Mouse (Mus musculus) heart, adult 18-20 months (tissue): Measurements from ENCODE around the gene Tlr6. TPM values are rescaled to one million over a fixed set of nuclear protein-coding genes. Genes with fewer than 3 reads are reported as not detected.

Experiments
- DNase-seq, 2 experiments: peaks; one replicate each; pipeline ENCODE4 v3.0.0; 2021 to 2022; ENCODE audit warnings: mixed read lengths in 1 of 2
- microRNA-seq, 2 experiments: library from miRNA; unstranded; fragments of <30 nt; microRNA quantifications; one replicate each; pipeline ENCODE4 v1.2.0; 2022
- total RNA-seq, 2 experiments: library from RNA; stranded (reverse); gene quantifications; 2 replicates each; pipeline ENCODE4 v1.2.3; 2021

Tlr6 gene
- total RNA-seq, 2 experiments from 2014 or later = 0.51 to 0.60 TPM

GRCm38 (mm10) chr5:64932215-64932614 lies 27.7 kb downstream of the Tlr6 start:
- DNase-seq = no peak

- DNase-seq = peak in 1 of 2 experiments; percentile 17
Observed at GRCm38 (mm10) chr5:64922891-64923381, 37.0 kb downstream of the Tlr6 start.

DNA sequence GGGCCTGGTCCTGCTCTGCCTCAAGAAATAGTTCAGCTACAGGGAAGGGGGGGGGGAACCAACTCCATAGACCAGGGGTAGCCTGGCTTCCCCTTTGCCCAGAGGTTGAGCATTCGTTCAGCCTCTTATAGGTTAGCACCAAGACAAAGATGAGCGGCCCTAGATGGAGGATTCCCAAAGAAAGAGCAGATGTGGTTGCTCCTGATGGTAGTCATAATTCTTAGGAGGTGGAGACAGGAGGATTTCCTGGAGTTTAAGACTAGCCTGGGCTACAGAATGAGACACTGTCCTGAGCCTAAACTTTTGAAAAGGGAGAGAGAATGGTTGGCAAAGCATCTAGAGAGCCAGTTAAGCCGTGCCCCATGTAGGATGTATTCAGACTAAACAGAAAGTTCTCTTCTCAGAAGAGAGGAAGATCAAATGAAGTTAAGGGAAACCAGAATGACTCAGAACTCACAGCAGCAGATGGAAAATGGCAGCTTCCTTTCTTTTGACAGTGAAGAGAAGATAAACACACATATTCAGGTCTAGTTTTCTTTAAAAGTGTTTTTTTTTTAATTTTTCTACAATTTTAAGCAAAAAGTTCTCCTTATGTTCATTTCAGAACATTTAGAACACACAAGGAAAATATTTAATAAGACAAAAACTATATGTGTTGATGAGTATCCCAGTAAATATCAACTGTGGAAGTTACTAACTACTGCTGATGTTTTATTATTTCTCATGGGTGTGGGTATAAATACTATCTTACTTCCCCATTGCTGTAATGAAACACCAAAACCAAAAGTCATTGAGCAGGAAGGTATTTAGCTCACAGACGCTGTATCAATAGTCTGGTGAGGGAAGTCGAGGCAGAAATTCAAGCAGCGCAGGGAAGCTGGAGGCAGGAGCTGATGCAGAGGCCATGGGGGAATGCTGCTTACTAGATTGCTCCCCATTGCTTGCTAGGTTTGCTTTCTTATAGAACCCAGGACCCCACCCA lies 41.0 kb downstream of the Tlr6 start:
- DNase-seq = no peak

DNA sequence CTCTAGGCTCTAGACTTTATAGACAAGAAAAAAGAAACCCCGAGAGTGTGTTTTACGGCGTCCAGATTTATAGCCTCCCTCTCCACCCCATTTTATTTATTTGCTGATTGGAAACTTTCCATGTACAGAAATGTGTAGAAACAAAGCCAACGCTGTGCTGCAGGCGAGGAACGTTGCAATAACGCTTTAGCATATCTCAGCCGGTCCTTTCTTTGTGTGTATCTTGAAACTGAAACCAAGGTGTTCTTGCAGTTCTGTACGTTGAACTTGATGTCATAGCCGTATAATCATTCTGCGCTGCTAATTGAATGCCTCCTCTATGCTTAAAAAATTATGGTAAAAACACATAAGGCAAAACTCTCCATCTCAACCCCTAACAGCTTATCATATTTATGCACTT lies 42.2 kb downstream of the Tlr6 start:
- no peak for DNase-seq

DNA sequence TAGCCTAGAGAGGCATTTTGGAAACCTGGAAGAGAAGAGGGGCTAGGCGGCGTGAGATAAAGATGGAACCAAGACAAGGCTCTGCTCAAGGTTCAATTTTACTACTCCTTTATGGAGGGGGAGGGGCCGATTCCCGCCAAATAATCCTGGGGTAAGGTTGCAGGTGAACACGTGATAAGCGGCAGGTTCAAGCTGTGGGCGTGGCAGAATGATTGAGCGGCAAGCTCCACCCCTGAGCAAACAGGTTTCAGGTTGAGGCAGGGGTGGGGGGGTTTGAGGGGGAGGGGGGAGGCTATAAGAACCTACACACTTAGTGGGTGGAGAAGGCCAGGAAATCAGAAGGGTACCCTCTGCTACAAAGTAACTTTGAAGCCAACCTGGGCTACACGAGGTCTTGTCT lies 42.7 kb downstream of the Tlr6 start:
- no peak for DNase-seq

GRCm38 (mm10) chr5:64908585-64909284 lies 51.2 kb downstream of the Tlr6 start:
- no peak for DNase-seq

GRCm38 (mm10) chr5:64907906-64908305 lies 52.0 kb downstream of the Tlr6 start:
- DNase-seq = no peak

DNA sequence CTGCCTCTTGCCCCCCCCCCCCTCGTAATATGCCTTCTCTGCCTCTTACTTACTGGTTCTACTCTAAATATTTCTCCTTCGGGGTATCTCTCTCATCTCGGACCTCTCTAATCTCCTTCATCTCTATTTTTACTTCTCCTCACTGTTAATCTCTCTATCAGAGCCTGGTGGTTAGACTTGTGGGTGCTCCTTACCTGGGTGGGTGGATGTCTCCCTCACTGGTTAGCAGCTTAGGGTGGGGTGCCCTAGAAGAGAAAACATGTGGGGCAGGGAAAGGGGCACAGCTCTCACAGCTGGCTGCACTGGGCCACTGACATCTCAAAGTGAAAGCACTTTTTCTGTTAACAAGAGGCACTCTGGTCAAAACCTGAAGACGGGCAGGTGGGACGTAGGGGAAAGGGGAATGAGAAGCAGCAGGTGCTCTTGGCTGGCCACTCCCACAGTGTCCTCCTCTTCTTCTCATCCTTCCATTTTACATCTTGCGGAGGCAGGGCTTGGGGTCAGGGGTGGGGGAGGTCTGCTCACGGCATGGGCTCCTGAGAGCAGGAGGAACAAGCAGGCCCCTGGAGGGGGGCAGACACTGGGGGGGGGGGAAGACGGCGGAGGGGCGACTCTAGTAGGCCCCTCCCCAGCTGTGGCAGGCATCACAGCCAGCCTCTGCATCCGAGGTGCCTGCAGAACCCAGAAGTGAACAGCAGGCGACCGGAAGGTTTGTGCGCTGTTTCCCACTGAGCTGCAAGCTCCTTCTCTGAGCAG lies 54.2 kb downstream of the Tlr6 start:
- no peak for DNase-seq

Small RNA genes lying within 50 kb of the gene (microRNA-seq; reads per million reads assigned to microRNA genes)
- 510 to 524 reads per million in 2 experiments for gene Mir574

Other genes starting within 250 kb of the Tlr6 start
- 10 to 100 TPM; 36.9 to 49.1 TPM for gene Klf3, start 156.7 kb downstream of the Tlr6 start, total RNA-seq
- 1 to 10 TPM in 1 of 2 experiments, under 1 TPM in 1; 0.37 to 1.4 TPM for gene Tlr1, start 26.5 kb downstream of the Tlr6 start, total RNA-seq
- gene Fam114a1, start 10.0 kb upstream of the Tlr6 start, total RNA-seq = 10 to 100 TPM; 12.3 to 15.6 TPM
- under 1 TPM in 1 of 2 experiments, not detected in 1; 0.69 TPM for gene Tmem156, start 132.0 kb upstream of the Tlr6 start, total RNA-seq
- gene Klhl5, start 147.4 kb upstream of the Tlr6 start, total RNA-seq = 10 to 100 TPM; 12.0 to 13.8 TPM
- 1 to 10 TPM in 1 of 2 experiments, under 1 TPM in 1; 0.89 to 1.2 TPM for gene Wdr19, start 239.6 kb upstream of the Tlr6 start, total RNA-seq